8 mouse cellular contexts compared by ENCODE assay signal in the genomic region with DNA sequence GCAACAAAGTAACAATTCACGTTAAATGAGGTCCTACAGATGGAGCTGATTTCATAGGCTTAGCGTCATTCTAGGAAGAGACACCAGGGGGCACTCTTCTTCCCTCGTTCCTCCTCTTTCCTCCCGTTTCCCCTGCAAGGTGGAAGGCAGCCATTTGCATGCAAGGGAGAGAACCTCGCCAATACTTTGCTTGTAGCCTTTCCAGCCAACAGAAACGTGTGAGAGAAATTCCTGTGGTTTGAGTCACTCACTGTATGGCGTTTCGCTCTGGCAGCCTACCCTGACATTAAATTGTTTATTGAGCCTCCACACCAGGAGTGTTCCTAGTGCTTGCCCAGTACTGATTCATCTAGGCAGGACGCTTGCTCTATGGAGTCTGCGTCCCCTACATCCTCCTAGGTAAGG.
DNase-seq lines count a peak whose midpoint lies in the region; ATAC-seq and TF ChIP-seq lines count a peak whose summit lies in the region.

No protein-coding gene starts in this region.

- no peaks in the 10 kb centered on the region for H3K9me3 ChIP-seq in heart, embryonic 16.5 days (replicated peaks; ENCODE audit: control insufficient read depth, low read length)
- no peaks in the 10 kb centered on the region for H3K9me3 ChIP-seq in liver, embryonic 11.5 days (ENCODE audit: control insufficient read depth, low read length)

- peak overlapping the region; percentile 59 for H3K4me2 ChIP-seq in heart, embryonic 16.5 days (ENCODE audit: low read depth, low read length)
- H3K4me2 ChIP-seq in liver, embryonic 11.5 days, result peak overlapping the region; percentile 47

- DNase-seq in CD4-positive helper T cell, adult 2 months (ENCODE audit: low read depth, low spot score), result peak; percentile 46
- peak; percentile 93 for DNase-seq in fibroblast of lung, adult 2 months (ENCODE audit: low read depth)
- peak; percentile 84 for DNase-seq in kidney, postnatal 14 days
- DNase-seq in liver, embryonic 11.5 days (ENCODE audit: low spot score), result peak; percentile 63
- DNase-seq in natural killer cell, adult 2 months (ENCODE audit: low spot score in 2 of 2), result peak; percentile 16 to 26
- DNase-seq in testis, postnatal 14 days (ENCODE audit: low spot score), result peak; percentile 76

- 11% methylated on average over 10 of the region's 10 CpGs for WGBS in heart, embryonic 16.5 days
- 13% methylated on average over 10 of the region's 10 CpGs for WGBS in liver, embryonic 11.5 days

- no peaks in the 10 kb centered on the region for H3K36me3 ChIP-seq in heart, embryonic 16.5 days (ENCODE audit: control insufficient read depth, insufficient read depth)
- H3K36me3 ChIP-seq in liver, embryonic 11.5 days (ENCODE audit: control insufficient read depth, insufficient read depth, low read length), result no peaks in the 10 kb centered on the region

- H3K27me3 ChIP-seq in heart, embryonic 16.5 days (ENCODE audit: control insufficient read depth, insufficient read depth, low read length), result no peaks in the 10 kb centered on the region
- H3K27me3 ChIP-seq in liver, embryonic 11.5 days (replicated peaks; ENCODE audit: control insufficient read depth, insufficient read depth, low read length), result no peaks in the 10 kb centered on the region

- no peak for TF ChIP-seq POLR2A in bone marrow macrophage, adult 2 months (IDR thresholded peaks at IDR 0.05; ENCODE audit: borderline replicate concordance, low read depth, low read length)

- H3K27ac ChIP-seq in bone marrow macrophage, adult 2 months (ENCODE audit: insufficient read depth, low read depth, low read length), result no peak overlapping the region
- H3K27ac ChIP-seq in heart, embryonic 16.5 days (ENCODE audit: low read length), result no peak overlapping the region
- no peak overlapping the region for H3K27ac ChIP-seq in liver, embryonic 11.5 days (ENCODE audit: low read depth, low read length)

- TF ChIP-seq CTCF in bone marrow macrophage, adult 2 months (IDR thresholded peaks at IDR 0.05; ENCODE audit: low read depth, low read length), result peak; percentile 78

- no peak overlapping the region for H3K9ac ChIP-seq in heart, embryonic 16.5 days (ENCODE audit: low read length)
- H3K9ac ChIP-seq in liver, embryonic 11.5 days (ENCODE audit: low read depth, low read length), result no peak overlapping the region

- ATAC-seq in heart, embryonic 16.5 days (replicated peaks; ENCODE audit: extremely low read depth, insufficient read depth, low FRiP score), result peak; percentile 35; the same call in 1 of the 2 replicates
- no peak for ATAC-seq in liver, embryonic 11.5 days (replicated peaks; ENCODE audit: low FRiP score)

- peaks cover 8% of the 10 kb centered on the region for H3K4me1 ChIP-seq in bone marrow macrophage, adult 2 months (ENCODE audit: control insufficient read depth, insufficient read depth, low read length)
- H3K4me1 ChIP-seq in heart, embryonic 16.5 days (ENCODE audit: control insufficient read depth, insufficient read depth, low read length), result peaks cover 11% of the 10 kb centered on the region
- no peaks in the 10 kb centered on the region; the same call in 1 of the 2 replicates for H3K4me1 ChIP-seq in liver, embryonic 11.5 days (replicated peaks; ENCODE audit: control insufficient read depth, insufficient read depth, low read length)

- H3K4me3 ChIP-seq in bone marrow macrophage, adult 2 months (ENCODE audit: insufficient read depth, low read length), result no peak overlapping the region
- peak overlapping the region; percentile 16; the same call in 1 of the 2 replicates for H3K4me3 ChIP-seq in heart, embryonic 16.5 days (ENCODE audit: low read length)
- no peak overlapping the region for H3K4me3 ChIP-seq in liver, embryonic 11.5 days (ENCODE audit: low read depth, low read length)

Comparison
In these comparisons a context has a peak if more than half of its experiments do, and no peak if none do; other contexts are left out.
1. DNase-seq: peak in every context shown above with its lines; median percentile 93 in fibroblast of lung, adult 2 months; 84 in kidney, postnatal 14 days; 76 in testis, postnatal 14 days; 63 in liver, embryonic 11.5 days; 46 in CD4-positive helper T cell, adult 2 months; 21 in natural killer cell, adult 2 months.